Mouse (Mus musculus) monocyte, adult 2 months (primary cell): ENCODE measurements around the gene Riok1.

Experiments used
- DNase-seq, 2 experiments: peaks; one replicate each; pipeline ENCODE4 v3.0.0; 2022; ENCODE audit warnings: low spot score in 2 of 2, low read depth in 1 of 2

Gene Riok1

GRCm38 (mm10) chr13:38064854-38065663 is 28.3 kb downstream of the Riok1 start:
- DNase-seq: no peak

GRCm38 (mm10) chr13:38070945-38071344 is 34.1 kb downstream of the Riok1 start:
- DNase-seq: no peak

- DNase-seq: no peak
These were observed 36.8 kb downstream of the Riok1 start for GRCm38 (mm10) chr13:38073374-38074307.

- no peak for DNase-seq
These were observed 37.6 kb downstream of the Riok1 start for GRCm38 (mm10) chr13:38074404-38074803.

- DNase-seq: no peak
These were observed 40.3 kb downstream of the Riok1 start for GRCm38 (mm10) chr13:38077113-38077512.

GRCm38 (mm10) chr13:38078836-38079235 is 42.0 kb downstream of the Riok1 start:
- DNase-seq: peak in 1 of 2 experiments; percentile 1

GRCm38 (mm10) chr13:38079366-38079765 is 42.6 kb downstream of the Riok1 start:
- no peak for DNase-seq

GRCm38 (mm10) chr13:38080014-38080413 is 43.2 kb downstream of the Riok1 start:
- no peak for DNase-seq

- no peak for DNase-seq
These were observed 43.9 kb downstream of the Riok1 start for GRCm38 (mm10) chr13:38080725-38081124.

- no peak for DNase-seq
These were observed 44.4 kb downstream of the Riok1 start for GRCm38 (mm10) chr13:38081161-38081560.

GRCm38 (mm10) chr13:38086711-38087110 is 49.9 kb downstream of the Riok1 start:
- no peak for DNase-seq

- DNase-seq: no peak
These were observed 51.2 kb downstream of the Riok1 start for GRCm38 (mm10) chr13:38088008-38088407.

- DNase-seq: no peak
These were observed 52.7 kb downstream of the Riok1 start for GRCm38 (mm10) chr13:38089449-38089848.

- DNase-seq: no peak
These were observed 53.1 kb downstream of the Riok1 start for GRCm38 (mm10) chr13:38089871-38090270.

- DNase-seq: no peak
These were observed 59.4 kb downstream of the Riok1 start for GRCm38 (mm10) chr13:38096207-38096606.

- DNase-seq: no peak
These were observed 66.6 kb downstream of the Riok1 start for GRCm38 (mm10) chr13:38103406-38103805.

GRCm38 (mm10) chr13:38104501-38104900 is 67.7 kb downstream of the Riok1 start:
- DNase-seq: no peak

- DNase-seq: no peak
These were observed 72.3 kb downstream of the Riok1 start for GRCm38 (mm10) chr13:38109081-38109480.
